Mouse (Mus musculus): ENCODE results near the gene Tmem86b.

Tmem86b gene

DNA sequence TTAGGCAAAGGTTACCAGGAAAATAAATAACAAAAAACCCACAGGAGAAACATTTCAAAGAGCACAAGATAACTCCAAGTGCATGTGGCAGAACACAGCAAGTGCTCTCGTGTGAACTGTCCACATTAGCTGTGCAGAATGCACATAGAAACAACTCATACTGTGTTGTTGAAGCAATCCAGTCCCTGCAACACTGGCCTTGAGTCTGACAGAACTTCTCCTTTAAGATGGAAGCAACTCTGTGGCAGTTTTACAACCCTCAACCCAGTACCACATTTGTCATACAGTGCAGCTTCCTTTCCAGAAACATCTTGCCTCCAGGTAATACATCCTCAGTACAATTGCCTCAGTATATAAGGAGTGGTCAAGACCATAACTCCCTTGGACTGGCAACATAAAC is 25.6 kb upstream of the Tmem86b start:
- DNase-seq (ENCODE audit: low read depth, low spot score), result no peak
- no peaks in the 10 kb centered on the region for H3K36me3 ChIP-seq (ENCODE audit: control insufficient read depth, insufficient read depth, low read length, poor library complexity, severe bottlenecking)
- H3K27me3 ChIP-seq (ENCODE audit: control insufficient read depth, insufficient read depth, low read length, poor library complexity, severe bottlenecking), result no peaks in the 10 kb centered on the region

DNA sequence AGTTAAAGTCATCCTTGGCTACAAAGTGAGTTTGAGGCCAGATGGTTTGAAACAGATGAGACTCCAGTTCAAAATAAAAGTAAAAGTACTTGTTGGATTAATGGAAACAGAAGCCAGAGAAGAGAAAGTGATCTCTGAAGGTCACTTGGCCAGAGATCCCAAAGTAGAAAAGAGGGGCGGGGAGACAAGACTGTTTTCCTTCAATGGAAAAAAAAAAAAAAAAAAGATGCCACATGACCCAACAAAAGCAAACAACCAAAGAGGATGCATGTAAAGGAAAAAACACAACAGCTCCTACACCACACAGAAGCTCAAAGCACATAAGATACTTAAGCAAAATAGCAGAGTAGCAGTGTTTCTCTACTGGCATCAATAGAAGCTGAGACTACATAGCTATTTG is 24.7 kb upstream of the Tmem86b start:
- H3K27me3 ChIP-seq (ENCODE audit: control insufficient read depth, insufficient read depth, low read length, poor library complexity, severe bottlenecking), result no peaks in the 10 kb centered on the region
- H3K36me3 ChIP-seq (ENCODE audit: control insufficient read depth, insufficient read depth, low read length, poor library complexity, severe bottlenecking), result no peaks in the 10 kb centered on the region
- peak; percentile 38 for DNase-seq (ENCODE audit: low read depth, low spot score)

DNA sequence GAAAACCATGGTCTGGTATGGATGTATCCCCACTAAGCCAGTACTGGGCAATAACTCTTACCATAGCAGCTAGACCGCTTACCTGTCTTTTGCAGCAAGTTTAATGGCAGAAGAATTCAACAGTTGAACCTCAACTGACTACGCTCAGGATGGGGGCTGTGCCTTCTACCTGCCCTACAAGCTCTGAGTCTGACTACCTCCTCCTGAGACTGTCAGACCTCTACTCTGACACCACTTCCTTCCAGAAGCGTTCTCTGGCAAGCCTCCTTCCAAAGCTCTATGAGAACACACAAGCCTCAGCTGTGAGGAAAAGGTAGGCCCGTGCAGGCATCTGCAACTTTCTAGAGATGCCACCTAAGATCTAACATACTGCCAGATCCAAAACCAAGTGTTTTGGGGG is 24.2 kb upstream of the Tmem86b start:
- DNase-seq (ENCODE audit: low read depth, low spot score), result no peak
- Histone ChIP-seq H3K27me3 (ENCODE audit: control insufficient read depth, insufficient read depth, low read length, poor library complexity, severe bottlenecking) (no peaks in the 10 kb centered on the region), H3K36me3 (ENCODE audit: control insufficient read depth, insufficient read depth, low read length, poor library complexity, severe bottlenecking) (no peaks in the 10 kb centered on the region)

DNA sequence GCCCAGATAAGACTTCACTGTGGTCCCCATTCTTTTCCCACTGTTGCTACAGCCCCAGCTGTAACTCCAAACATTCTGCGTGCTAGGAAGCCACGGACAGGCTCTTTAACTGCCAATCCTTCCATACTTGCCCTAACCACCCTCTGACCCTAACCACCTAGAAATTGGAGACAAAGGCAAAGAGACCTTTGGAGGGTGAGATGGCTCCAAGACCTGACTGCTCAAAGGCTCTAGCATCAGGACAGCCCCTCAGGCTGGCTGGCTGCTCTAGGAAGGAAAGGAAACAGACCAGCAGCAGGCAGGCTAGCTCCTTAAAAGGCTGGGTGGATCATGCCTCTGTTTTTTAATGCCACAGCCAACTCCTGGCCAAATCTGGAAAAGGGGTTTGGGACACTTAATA is 23.0 kb upstream of the Tmem86b start:
- no peaks in the 10 kb centered on the region for H3K36me3 ChIP-seq (ENCODE audit: control insufficient read depth, insufficient read depth, low read length, poor library complexity, severe bottlenecking)

DNA sequence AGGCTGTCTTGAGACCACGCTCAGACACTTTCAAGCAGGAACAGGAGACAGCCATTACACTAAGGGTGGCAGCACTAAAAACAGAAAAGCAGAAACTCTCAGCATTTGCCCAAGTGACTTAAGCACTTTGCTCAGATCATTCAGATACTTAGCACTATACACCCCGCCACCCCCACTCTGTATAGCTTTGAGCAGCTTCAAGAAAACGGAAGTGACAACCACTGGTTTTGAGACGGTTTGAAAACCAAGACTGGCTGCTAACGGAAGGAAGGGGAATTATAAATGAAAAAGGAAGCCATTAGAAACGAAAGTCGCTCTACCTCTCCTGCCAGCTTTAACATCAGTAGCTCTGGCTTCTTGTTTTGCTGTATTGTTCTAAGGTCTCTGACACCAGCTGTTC is 22.6 kb upstream of the Tmem86b start:
- Histone ChIP-seq H3K27me3 (ENCODE audit: control insufficient read depth, insufficient read depth, low read length, poor library complexity, severe bottlenecking) (no peaks in the 10 kb centered on the region), H3K36me3 (ENCODE audit: control insufficient read depth, insufficient read depth, low read length, poor library complexity, severe bottlenecking) (no peaks in the 10 kb centered on the region)
- peak; percentile 92 for DNase-seq (ENCODE audit: low read depth, low spot score)

More for the DNA sequence above, 23.0 kb upstream of the Tmem86b start:
- no peaks in the 10 kb centered on the region for H3K27me3 ChIP-seq (ENCODE audit: control insufficient read depth, insufficient read depth, low read length, poor library complexity, severe bottlenecking)
- no peak for DNase-seq (ENCODE audit: low read depth, low spot score)

DNA sequence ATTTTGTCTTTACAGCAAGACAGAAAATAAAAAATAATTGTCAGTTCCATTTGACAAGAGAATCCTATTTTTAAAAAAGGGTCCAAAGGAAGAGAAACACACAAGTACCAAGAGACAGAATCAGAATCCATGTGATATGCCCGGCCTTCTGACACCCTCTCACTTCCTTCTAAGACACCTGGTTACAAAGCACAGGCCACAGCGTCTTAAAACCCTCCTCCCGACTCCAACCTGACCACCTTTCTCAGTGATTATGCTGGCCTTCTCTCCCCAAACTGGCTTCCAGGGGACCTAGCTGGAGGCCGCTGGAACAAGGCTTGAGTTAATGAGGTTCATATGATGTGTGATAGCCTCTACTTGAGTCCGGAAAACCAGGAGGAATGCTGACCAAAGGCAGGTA is 22.1 kb upstream of the Tmem86b start:
- peak; percentile 60 for DNase-seq (ENCODE audit: low read depth, low spot score)
- Histone ChIP-seq H3K27me3 (ENCODE audit: control insufficient read depth, insufficient read depth, low read length, poor library complexity, severe bottlenecking) (no peaks in the 10 kb centered on the region), H3K36me3 (ENCODE audit: control insufficient read depth, insufficient read depth, low read length, poor library complexity, severe bottlenecking) (no peaks in the 10 kb centered on the region)

DNA sequence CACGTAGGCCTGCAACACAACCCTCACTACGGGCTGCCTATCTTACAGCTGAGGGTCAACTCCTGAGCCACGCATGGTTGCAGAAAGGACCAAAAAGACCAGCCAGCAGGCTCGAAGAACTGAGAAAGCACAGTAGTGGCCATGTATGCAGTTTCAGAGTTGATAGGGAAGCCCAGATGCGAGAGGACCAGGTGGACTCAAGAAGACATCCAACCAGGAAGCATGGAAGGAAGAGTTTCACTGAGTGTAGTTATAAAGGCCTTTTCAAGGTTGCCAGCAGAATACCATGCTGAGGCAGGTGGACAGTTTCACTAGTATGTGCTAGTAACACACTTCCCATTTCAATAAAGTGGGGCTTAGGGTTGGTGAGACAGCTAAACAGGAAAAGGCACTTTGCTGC is 21.5 kb upstream of the Tmem86b start:
- Histone ChIP-seq H3K36me3 (ENCODE audit: control insufficient read depth, insufficient read depth, low read length, poor library complexity, severe bottlenecking) (no peaks in the 10 kb centered on the region), H3K27me3 (ENCODE audit: control insufficient read depth, insufficient read depth, low read length, poor library complexity, severe bottlenecking) (no peaks in the 10 kb centered on the region)
- peak; percentile 29 for DNase-seq (ENCODE audit: low read depth, low spot score)

DNA sequence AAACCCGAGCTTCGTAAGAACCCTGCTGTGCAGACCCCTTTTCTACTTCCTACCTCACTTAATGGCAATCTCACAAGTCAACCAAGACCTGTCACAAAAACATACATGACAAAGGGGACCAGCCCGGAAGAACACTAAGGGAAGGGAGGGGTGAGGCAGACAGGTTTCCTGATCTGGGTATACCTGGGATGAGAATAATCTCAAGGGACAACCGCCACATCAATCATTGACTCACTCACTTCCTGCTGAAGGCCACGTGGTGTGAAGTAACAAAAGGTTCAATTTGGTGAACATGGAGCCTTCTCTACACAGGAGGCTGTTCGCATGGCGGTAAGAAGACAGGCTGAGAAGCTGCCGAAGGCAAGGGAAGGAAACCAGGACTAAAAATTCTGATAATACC is 20.4 kb upstream of the Tmem86b start:
- Histone ChIP-seq H3K27me3 (ENCODE audit: control insufficient read depth, insufficient read depth, low read length, poor library complexity, severe bottlenecking) (no peaks in the 10 kb centered on the region), H3K36me3 (ENCODE audit: control insufficient read depth, insufficient read depth, low read length, poor library complexity, severe bottlenecking) (peaks cover 2% of the 10 kb centered on the region)
- peak; percentile 64 for DNase-seq (ENCODE audit: low read depth, low spot score)

DNA sequence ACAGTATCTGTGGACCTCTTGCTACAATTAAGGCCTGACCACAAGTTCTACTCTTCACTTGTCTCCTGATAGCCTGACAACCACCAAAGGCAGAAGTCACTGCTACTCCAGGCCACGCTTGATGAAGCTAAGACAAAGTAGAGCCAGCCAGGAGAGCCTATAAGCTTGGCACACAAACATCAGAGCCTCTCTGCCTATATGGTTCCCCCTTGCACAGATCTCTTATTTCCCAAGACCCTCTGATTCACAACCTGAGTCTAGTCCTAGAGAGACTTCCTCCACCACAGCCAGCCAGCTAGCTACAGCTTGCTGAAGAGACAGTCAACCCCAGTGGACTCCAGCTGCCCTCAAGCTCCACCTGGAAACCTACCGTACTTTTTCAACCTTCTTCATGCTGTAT is 16.8 kb upstream of the Tmem86b start:
- Histone ChIP-seq H3K27me3 (ENCODE audit: control insufficient read depth, insufficient read depth, low read length, poor library complexity, severe bottlenecking) (no peaks in the 10 kb centered on the region), H3K36me3 (ENCODE audit: control insufficient read depth, insufficient read depth, low read length, poor library complexity, severe bottlenecking) (peaks cover 2% of the 10 kb centered on the region)
- DNase-seq (ENCODE audit: low read depth, low spot score), result peak; percentile 26

DNA sequence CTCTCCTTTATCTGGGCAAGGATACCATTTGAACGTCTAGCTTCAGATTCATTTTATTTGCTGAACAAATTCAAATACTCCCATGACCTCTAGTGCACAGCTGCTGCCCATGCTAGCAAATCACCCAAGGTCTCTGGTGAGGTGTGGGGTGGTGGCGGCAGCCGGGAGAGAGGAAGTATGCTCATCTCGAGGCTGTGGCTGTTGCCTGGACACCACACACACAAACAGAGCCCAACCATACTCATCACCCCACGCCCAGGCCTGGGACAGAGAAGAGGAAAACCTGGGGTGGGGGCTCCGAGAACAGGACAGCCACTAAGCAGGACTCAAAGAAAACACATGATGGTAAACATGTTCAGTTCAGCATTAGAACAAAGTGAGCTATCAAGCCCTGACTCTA is 16.1 kb upstream of the Tmem86b start:
- Histone ChIP-seq H3K27me3 (ENCODE audit: control insufficient read depth, insufficient read depth, low read length, poor library complexity, severe bottlenecking) (no peaks in the 10 kb centered on the region), H3K36me3 (ENCODE audit: control insufficient read depth, insufficient read depth, low read length, poor library complexity, severe bottlenecking) (peaks cover 4% of the 10 kb centered on the region)
- DNase-seq (ENCODE audit: low read depth, low spot score), result peak; percentile 82

DNA sequence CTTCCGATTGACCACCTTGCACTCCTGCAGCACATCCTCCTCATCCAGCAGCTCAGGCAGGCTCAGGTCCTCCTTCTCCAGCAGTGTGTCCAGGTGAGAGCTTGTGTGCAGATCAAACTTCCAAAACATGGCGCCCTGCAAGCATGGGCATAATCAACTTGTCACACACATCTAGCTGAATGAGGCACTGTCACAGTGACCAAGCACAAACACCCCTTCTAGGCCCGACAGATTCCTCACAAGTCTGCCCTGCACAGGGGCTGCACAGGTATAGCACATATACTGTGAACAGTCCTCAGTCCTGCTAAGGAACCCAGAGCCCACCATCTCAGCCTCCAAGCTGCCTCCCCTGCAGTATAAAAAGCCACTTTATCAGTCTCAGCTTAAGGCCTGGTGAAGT is 15.6 kb upstream of the Tmem86b start:
- Histone ChIP-seq H3K36me3 (ENCODE audit: control insufficient read depth, insufficient read depth, low read length, poor library complexity, severe bottlenecking) (peaks cover 8% of the 10 kb centered on the region), H3K27me3 (ENCODE audit: control insufficient read depth, insufficient read depth, low read length, poor library complexity, severe bottlenecking) (no peaks in the 10 kb centered on the region)
- no peak for DNase-seq (ENCODE audit: low read depth, low spot score)

DNA sequence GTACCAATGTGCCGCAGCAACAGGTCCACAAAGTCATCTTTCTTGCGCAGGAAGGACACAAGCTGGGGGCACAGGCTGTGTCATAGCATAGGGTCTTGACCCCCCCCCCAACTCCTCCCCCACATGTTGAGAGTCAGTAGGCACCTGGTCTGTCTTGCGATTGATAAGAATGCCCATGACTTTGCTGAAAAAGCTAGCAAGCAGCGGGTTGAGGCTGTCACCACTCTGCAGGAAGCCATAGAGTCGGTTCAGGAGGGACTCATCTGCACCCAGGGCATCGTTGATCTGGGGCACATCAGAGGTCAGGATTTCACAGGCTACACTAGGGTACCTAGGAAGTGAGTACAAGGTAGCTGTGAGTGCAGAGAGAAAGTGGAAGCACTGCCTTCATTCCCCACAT is 12.0 kb upstream of the Tmem86b start:
- Histone ChIP-seq H3K36me3 (ENCODE audit: control insufficient read depth, insufficient read depth, low read length, poor library complexity, severe bottlenecking) (peaks cover 21% of the 10 kb centered on the region), H3K27me3 (ENCODE audit: control insufficient read depth, insufficient read depth, low read length, poor library complexity, severe bottlenecking) (no peaks in the 10 kb centered on the region)
- no peak for DNase-seq (ENCODE audit: low read depth, low spot score)

DNA sequence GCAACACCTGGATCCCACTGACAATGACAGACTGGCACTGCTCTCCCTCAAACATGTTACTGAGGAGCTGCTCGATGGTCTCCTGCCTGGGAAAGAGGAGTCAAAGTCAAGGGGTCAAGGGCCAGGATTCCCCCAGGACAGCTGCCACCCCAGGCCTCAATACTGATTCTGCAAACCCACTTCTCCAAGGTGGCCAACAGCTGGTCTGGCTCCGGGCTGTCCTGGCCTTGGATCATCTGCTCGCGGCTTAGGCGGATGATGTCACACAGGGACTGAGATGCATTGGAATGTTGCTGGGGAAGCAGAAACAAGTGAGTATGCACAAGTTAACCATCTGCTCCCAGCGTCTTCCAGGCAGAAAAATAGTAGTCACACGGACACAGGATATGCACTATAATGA is 10.7 kb upstream of the Tmem86b start:
- no peak for DNase-seq (ENCODE audit: low read depth, low spot score)
- no peaks in the 10 kb centered on the region for H3K27me3 ChIP-seq (ENCODE audit: control insufficient read depth, insufficient read depth, low read length, poor library complexity, severe bottlenecking)
- H3K36me3 ChIP-seq (ENCODE audit: control insufficient read depth, insufficient read depth, low read length, poor library complexity, severe bottlenecking), result peaks cover 29% of the 10 kb centered on the region

DNA sequence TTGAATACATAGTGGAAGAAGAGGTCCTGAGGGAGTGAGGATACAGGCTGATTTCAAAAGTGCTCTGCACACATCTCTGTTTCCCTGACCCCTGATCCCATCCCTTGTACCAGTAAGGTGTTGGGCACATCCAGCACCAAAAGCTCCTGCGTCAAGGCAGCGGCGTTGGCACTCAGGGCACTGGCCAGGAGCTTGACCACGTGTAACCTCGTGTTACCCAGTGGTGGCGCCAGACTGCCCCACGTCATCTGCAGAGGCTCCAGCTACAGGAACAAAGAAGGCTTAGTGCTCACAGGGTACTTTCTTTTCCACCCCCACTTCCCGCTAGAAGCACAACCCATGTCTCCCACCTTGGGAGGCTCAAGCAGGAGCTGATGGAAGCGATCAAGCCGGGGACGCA is 9.9 kb upstream of the Tmem86b start:
- peaks cover 27% of the 10 kb centered on the region for H3K36me3 ChIP-seq (ENCODE audit: control insufficient read depth, insufficient read depth, low read length, poor library complexity, severe bottlenecking)
- DNase-seq (ENCODE audit: low read depth, low spot score), result no peak
- no peaks in the 10 kb centered on the region for H3K27me3 ChIP-seq (ENCODE audit: control insufficient read depth, insufficient read depth, low read length, poor library complexity, severe bottlenecking)

DNA sequence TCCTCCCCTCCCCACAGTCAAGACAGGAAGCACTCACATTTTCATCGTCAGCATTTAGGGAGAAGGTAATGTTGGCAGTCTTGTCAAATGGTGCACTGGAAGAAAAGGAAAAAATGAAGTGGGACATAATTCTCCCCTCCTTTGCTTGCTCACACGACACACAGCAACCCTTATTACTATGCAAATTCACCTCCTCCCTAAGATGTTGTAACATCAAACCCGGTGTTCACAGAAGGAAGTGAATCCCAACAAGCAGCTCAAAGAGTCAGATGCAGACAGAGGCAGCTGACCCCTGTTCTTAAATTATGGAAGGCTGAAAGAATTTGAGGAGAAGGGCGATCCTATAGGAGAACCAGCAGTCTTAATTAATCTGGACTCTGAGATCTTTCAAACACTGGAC is 5.0 kb upstream of the Tmem86b start:
- Histone ChIP-seq H3K27me3 (ENCODE audit: control insufficient read depth, insufficient read depth, low read length, poor library complexity, severe bottlenecking) (no peaks in the 10 kb centered on the region), H3K36me3 (ENCODE audit: control insufficient read depth, insufficient read depth, low read length, poor library complexity, severe bottlenecking) (peaks cover 43% of the 10 kb centered on the region)
- no peak for DNase-seq (ENCODE audit: low read depth, low spot score)

DNA sequence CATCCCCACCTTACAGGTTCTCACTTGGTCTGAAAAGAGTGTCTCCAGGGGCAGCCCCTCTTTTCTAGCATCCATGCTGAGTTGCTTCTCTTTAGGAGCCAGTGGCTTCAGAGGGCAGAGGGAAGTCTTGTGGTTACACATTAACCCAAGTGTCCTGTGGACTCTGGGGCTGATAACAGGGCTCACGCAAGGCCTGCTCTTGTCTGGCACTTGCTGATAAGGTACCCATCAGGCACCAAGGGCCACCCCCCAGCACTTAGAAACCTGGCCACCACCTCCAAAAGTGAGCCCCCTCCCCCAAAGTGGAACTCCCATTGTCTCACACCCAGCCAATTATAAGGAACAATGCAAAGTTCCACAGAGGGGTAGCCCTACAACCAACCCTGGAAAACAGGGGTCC is 1.0 kb downstream of the Tmem86b start:
- peaks cover 23% of the 10 kb centered on the region for H3K36me3 ChIP-seq (ENCODE audit: control insufficient read depth, insufficient read depth, low read length, poor library complexity, severe bottlenecking)
- no peaks in the 10 kb centered on the region for H3K27me3 ChIP-seq (ENCODE audit: control insufficient read depth, insufficient read depth, low read length, poor library complexity, severe bottlenecking)
- no peak for DNase-seq (ENCODE audit: low read depth, low spot score)

Data from splenic B cell, adult 2 months (primary cell).